Mouse (Mus musculus): ENCODE data around the gene Lnp1.
A peak's percentile ranks its signal among the peaks of the same experiment; 100 is the strongest.

- no peak for TF ChIP-seq MAX (IDR thresholded peaks at IDR 0.05; ENCODE audit: low read length)
- TF ChIP-seq CTCF (conservative IDR thresholded peaks at IDR 0.05 in 1 of 2, IDR thresholded peaks at IDR 0.05 in 1 of 2; ENCODE audit: low read depth in 2 of 2, low read length in 2 of 2), result peak in 1 of 2 experiments; percentile 57; a peak in 2 of 4 replicates
- TF ChIP-seq GABPA (IDR thresholded peaks at IDR 0.05; ENCODE audit: insufficient replicate concordance, low read depth, low read length), result no peak
- no peak for TF ChIP-seq ZC3H11A (IDR thresholded peaks at IDR 0.05; ENCODE audit: low read depth, low read length)
- TF ChIP-seq ELF1 (IDR thresholded peaks at IDR 0.05; ENCODE audit: low read depth, low read length), result no peak; the same call in 1 of the 2 replicates
- peak; percentile 57 for TF ChIP-seq SMC3 (IDR thresholded peaks at IDR 0.05; ENCODE audit: low read depth, low read length)
- no peak for TF ChIP-seq HCFC1 (IDR thresholded peaks at IDR 0.05; ENCODE audit: low read depth, low read length)
These were observed 54.5 kb downstream of the Lnp1 start for GRCm38 (mm10) chr16:56873410-56873809.
